Mouse (Mus musculus): ENCODE measurements around the gene Gucd1. TPM values are rescaled to one million over a fixed set of nuclear protein-coding genes. Genes with fewer than 3 reads are reported as not detected.
"Not testable (repeated sequence)": the region's sequence is repeated elsewhere in the genome, so short reads cannot be mapped to it uniquely, and the experiment has no call there.

Gucd1 gene
- polyA plus RNA-seq, 1 experiment from 2014 or later: 32.8 TPM

DNA sequence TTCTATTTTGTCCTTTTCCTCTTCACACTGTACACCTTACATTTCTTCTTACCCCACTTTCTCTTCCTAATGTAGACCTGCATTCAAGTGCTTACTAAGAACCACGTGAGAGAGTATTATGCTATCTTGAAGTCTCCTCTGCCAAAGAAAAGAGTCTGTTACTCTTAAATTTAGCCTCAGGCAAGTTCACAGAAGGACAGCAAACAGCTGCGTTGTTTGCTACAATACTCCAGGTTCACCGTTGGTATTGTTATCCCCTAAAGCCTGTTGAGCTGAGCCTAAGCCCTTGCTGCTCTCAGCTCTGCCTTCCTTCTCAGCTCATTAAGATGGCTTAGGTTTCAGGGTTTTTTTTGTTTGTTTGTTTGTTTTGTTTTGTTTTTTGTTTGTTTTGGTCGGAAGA lies 99.0 kb downstream of the Gucd1 start:
- Histone ChIP-seq H3K9me3 (ENCODE audit: control insufficient read depth, low read length) (no peaks in the 10 kb centered on the region; the same call in 1 of the 2 replicates), H3K4me2 (ENCODE audit: low read length) (no peak overlapping the region), H3K4me1 (ENCODE audit: control insufficient read depth in 2 of 2, insufficient read depth in 2 of 2, low read length in 2 of 2) (no peaks in the 10 kb centered on the region), H3K27me3 (ENCODE audit: control insufficient read depth, insufficient read depth, low read length) (no peaks in the 10 kb centered on the region), H3K4me3 (ENCODE audit: control insufficient read depth in 1 of 2, insufficient read depth in 1 of 2, low read depth in 1 of 2, low read length in 2 of 2) (no peak overlapping the region), H3K27ac (replicated peaks in 1 of 2; ENCODE audit: control insufficient read depth in 1 of 2, insufficient read depth in 1 of 2, low read depth in 2 of 2, low read length in 2 of 2) (no peak overlapping the region), H3K9ac (ENCODE audit: low read length) (no peak overlapping the region), H3K36me3 (ENCODE audit: control insufficient read depth, insufficient read depth, low read length) (no peaks in the 10 kb centered on the region)
- WGBS: 53% methylated on average over 4 of the region's 4 CpGs
- no peak for ATAC-seq (ENCODE audit: insufficient number of reproducible peaks, insufficient read depth, low FRiP score, low read depth)

DNA sequence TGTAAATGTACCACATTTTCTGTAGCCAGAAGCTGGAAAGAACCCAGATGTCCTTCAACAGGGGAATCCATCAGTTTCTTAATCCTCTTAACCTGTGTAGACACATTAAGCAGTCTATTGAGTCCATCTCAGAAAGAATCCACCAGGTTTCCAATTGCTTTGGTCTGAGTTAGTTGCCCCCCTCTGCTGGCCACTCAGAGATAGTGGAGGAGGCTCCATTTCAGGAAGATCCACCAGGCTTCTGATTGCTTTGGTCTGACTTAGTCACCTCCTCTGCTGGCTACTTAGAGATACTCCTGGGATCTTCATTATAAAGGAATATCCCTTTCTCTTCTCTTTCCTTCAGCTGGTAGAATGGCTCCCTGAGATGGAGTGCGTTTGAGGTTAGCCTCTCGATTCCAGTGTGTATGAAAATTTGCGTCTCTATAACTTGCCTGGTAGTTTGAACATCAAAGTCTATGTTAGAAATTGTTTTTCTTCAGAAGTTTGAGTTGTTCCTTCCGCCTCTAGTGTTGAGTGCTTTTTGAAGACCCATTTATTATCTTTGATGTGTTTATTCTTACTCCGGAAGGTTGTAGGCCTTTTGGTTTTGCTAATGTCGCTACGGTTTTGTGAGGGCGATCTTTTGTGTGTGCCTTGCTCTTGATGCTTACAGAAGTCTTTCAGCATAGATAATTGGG lies 100.3 kb downstream of the Gucd1 start:
- H3K36me3 ChIP-seq (ENCODE audit: control insufficient read depth, insufficient read depth, low read length): no peaks in the 10 kb centered on the region
- H3K4me3 ChIP-seq (ENCODE audit: control insufficient read depth in 1 of 2, insufficient read depth in 1 of 2, low read depth in 1 of 2, low read length in 2 of 2): no peak overlapping the region
- no peaks in the 10 kb centered on the region for H3K27me3 ChIP-seq (ENCODE audit: control insufficient read depth, insufficient read depth, low read length)
- 90% methylated on average over 8 of the region's 8 CpGs for WGBS
- H3K4me1 ChIP-seq (ENCODE audit: control insufficient read depth in 2 of 2, insufficient read depth in 2 of 2, low read length in 2 of 2): no peaks in the 10 kb centered on the region; a peak in 1 of 4 replicates
- no peak for ATAC-seq (ENCODE audit: insufficient number of reproducible peaks, insufficient read depth, low FRiP score, low read depth)
- H3K27ac ChIP-seq (replicated peaks in 1 of 2; ENCODE audit: control insufficient read depth in 1 of 2, insufficient read depth in 1 of 2, low read depth in 2 of 2, low read length in 2 of 2): no peak overlapping the region
- no peak overlapping the region for H3K4me2 ChIP-seq (ENCODE audit: low read length)
- H3K9ac ChIP-seq (ENCODE audit: low read length): no peak overlapping the region
- no peaks in the 10 kb centered on the region for H3K9me3 ChIP-seq (ENCODE audit: control insufficient read depth, low read length)

GRCm38 (mm10) chr10:75414925-75415324 lies 102.8 kb downstream of the Gucd1 start:
- H3K27me3 ChIP-seq (ENCODE audit: control insufficient read depth, insufficient read depth, low read length): no peaks in the 10 kb centered on the region
- H3K4me1 ChIP-seq (ENCODE audit: control insufficient read depth in 2 of 2, insufficient read depth in 2 of 2, low read length in 2 of 2): peaks cover 9% of the 10 kb centered on the region in 2 experiments; a peak in 3 of 4 replicates
- no peak overlapping the region for H3K9ac ChIP-seq (ENCODE audit: low read length)
- H3K27ac ChIP-seq (replicated peaks in 1 of 2; ENCODE audit: control insufficient read depth in 1 of 2, insufficient read depth in 1 of 2, low read depth in 2 of 2, low read length in 2 of 2): no peak overlapping the region
- H3K4me2 ChIP-seq (ENCODE audit: low read length): no peak overlapping the region
- no peak for ATAC-seq (ENCODE audit: insufficient number of reproducible peaks, insufficient read depth, low FRiP score, low read depth)
- H3K9me3 ChIP-seq (ENCODE audit: control insufficient read depth, low read length): no peaks in the 10 kb centered on the region
- H3K36me3 ChIP-seq (ENCODE audit: control insufficient read depth, insufficient read depth, low read length): no peaks in the 10 kb centered on the region
- 81% methylated on average over 7 of the region's 7 CpGs for WGBS
- H3K4me3 ChIP-seq (ENCODE audit: control insufficient read depth in 1 of 2, insufficient read depth in 1 of 2, low read depth in 1 of 2, low read length in 2 of 2): no peak overlapping the region

GRCm38 (mm10) chr10:75412114-75413103 lies 105.4 kb downstream of the Gucd1 start:
- Histone ChIP-seq H3K9ac (ENCODE audit: low read length) (no peak overlapping the region), H3K9me3 (ENCODE audit: control insufficient read depth, low read length) (no peaks in the 10 kb centered on the region), H3K4me1 (ENCODE audit: control insufficient read depth in 2 of 2, insufficient read depth in 2 of 2, low read length in 2 of 2) (peaks cover 9% of the 10 kb centered on the region in 2 experiments; a peak in 3 of 4 replicates), H3K4me3 (ENCODE audit: control insufficient read depth in 1 of 2, insufficient read depth in 1 of 2, low read depth in 1 of 2, low read length in 2 of 2) (no peak overlapping the region), H3K36me3 (ENCODE audit: control insufficient read depth, insufficient read depth, low read length) (no peaks in the 10 kb centered on the region), H3K27me3 (ENCODE audit: control insufficient read depth, insufficient read depth, low read length) (no peaks in the 10 kb centered on the region), H3K4me2 (ENCODE audit: low read length) (0 out of 2 replicates have a peak overlapping the region, but pooled peaks have one; percentile 1), H3K27ac (replicated peaks in 1 of 2; ENCODE audit: control insufficient read depth in 1 of 2, insufficient read depth in 1 of 2, low read depth in 2 of 2, low read length in 2 of 2) (no peak overlapping the region)
- WGBS: 62% methylated on average over 27 of the region's 27 CpGs
- ATAC-seq (ENCODE audit: insufficient number of reproducible peaks, insufficient read depth, low FRiP score, low read depth): no peak

DNA sequence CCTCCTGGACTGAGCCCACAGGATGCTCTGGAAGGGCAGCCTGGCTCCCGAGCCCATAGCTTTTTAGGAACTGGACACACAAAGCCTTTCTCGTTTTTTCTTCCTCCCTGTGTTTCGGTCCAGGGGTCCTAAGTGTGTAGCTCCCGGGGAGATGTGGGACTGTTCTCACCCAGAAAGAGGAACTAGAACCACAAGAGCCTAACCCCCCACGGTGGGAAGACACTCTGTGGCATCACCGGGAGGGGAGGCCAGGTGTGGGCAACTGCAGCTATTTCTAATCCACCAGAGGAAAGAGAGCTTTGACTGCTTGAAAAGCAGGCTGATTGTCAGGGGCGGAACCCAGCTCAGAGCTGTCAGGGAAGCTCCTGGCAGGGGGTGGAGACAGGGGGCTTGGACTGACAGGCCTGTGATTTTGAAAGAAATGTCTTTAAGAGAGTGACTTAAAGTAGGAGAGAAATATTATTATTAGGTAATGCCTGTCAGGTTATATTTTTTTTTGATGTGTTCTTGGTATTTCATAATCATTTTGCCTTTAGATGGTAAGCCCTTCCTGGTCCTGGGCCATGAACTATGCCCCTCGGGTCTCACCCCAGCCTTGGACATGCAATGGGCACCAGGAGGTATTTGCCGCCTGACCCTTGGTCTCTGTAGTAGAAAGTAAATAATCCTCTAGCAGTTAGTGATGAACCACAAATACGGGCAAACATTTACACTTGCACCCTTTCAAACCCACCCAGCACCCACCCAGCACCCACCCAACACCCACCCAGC lies 106.2 kb downstream of the Gucd1 start:
- H3K27ac ChIP-seq (replicated peaks in 1 of 2; ENCODE audit: control insufficient read depth in 1 of 2, insufficient read depth in 1 of 2, low read depth in 2 of 2, low read length in 2 of 2); H3K9me3 ChIP-seq (ENCODE audit: control insufficient read depth, low read length); H3K27me3 ChIP-seq (ENCODE audit: control insufficient read depth, insufficient read depth, low read length); H3K36me3 ChIP-seq (ENCODE audit: control insufficient read depth, insufficient read depth, low read length); H3K9ac ChIP-seq (ENCODE audit: low read length); ATAC-seq (ENCODE audit: insufficient number of reproducible peaks, insufficient read depth, low FRiP score, low read depth); H3K4me3 ChIP-seq (ENCODE audit: control insufficient read depth in 1 of 2, insufficient read depth in 1 of 2, low read depth in 1 of 2, low read length in 2 of 2); H3K4me2 ChIP-seq (ENCODE audit: low read length): not testable (repeated sequence)
- peaks cover 13 to 17% of the 10 kb centered on the region in 2 experiments; a peak in 3 of 4 replicates for H3K4me1 ChIP-seq (ENCODE audit: control insufficient read depth in 2 of 2, insufficient read depth in 2 of 2, low read length in 2 of 2)
- 35% methylated on average over 8 of the region's 10 CpGs for WGBS

GRCm38 (mm10) chr10:75407741-75408140 lies 110.0 kb downstream of the Gucd1 start:
- Histone ChIP-seq H3K27ac (replicated peaks in 1 of 2; ENCODE audit: control insufficient read depth in 1 of 2, insufficient read depth in 1 of 2, low read depth in 2 of 2, low read length in 2 of 2) (no peak overlapping the region), H3K9me3 (ENCODE audit: control insufficient read depth, low read length) (no peaks in the 10 kb centered on the region), H3K4me2 (ENCODE audit: low read length) (no peak overlapping the region), H3K4me1 (ENCODE audit: control insufficient read depth in 2 of 2, insufficient read depth in 2 of 2, low read length in 2 of 2) (peaks cover 18 to 22% of the 10 kb centered on the region in 2 experiments), H3K36me3 (ENCODE audit: control insufficient read depth, insufficient read depth, low read length) (no peaks in the 10 kb centered on the region), H3K4me3 (ENCODE audit: control insufficient read depth in 1 of 2, insufficient read depth in 1 of 2, low read depth in 1 of 2, low read length in 2 of 2) (no peak overlapping the region), H3K9ac (ENCODE audit: low read length) (no peak overlapping the region), H3K27me3 (ENCODE audit: control insufficient read depth, insufficient read depth, low read length) (no peaks in the 10 kb centered on the region)
- no peak for ATAC-seq (ENCODE audit: insufficient number of reproducible peaks, insufficient read depth, low FRiP score, low read depth)
- WGBS: 89% methylated on average over 4 of the region's 4 CpGs

DNA sequence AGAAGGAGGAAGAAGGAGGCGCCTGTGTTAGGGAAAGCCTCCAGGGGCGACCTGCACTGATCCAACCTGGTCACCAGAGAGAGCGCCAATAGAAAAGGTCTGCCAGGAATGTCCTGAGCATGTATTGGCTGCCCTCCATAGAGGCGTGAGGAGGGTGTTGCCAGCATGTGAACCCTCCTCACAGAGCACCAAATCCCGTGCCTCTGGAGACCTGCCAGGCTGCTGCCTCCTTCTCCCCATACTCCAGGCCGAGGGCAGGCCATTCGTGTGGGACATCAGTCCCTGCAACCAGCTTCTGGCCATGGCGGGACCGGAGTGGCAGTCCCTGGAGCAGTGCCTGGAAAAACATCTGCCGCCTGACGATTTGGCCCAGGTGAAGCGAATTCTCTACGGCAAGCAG lies 111.0 kb downstream of the Gucd1 start:
- peaks cover 15 to 18% of the 10 kb centered on the region in 2 experiments for H3K4me1 ChIP-seq (ENCODE audit: control insufficient read depth in 2 of 2, insufficient read depth in 2 of 2, low read length in 2 of 2)
- 33% methylated on average over 13 of the region's 13 CpGs for WGBS
- 0 out of 2 replicates have a peak overlapping the region, but pooled peaks have one; percentile 16 for H3K9ac ChIP-seq (ENCODE audit: low read length)

More for the DNA sequence above, 111.0 kb downstream of the Gucd1 start:
- Histone ChIP-seq H3K27ac (replicated peaks in 1 of 2; ENCODE audit: control insufficient read depth in 1 of 2, insufficient read depth in 1 of 2, low read depth in 2 of 2, low read length in 2 of 2) (no peak overlapping the region), H3K36me3 (ENCODE audit: control insufficient read depth, insufficient read depth, low read length) (no peaks in the 10 kb centered on the region), H3K4me3 (ENCODE audit: control insufficient read depth in 1 of 2, insufficient read depth in 1 of 2, low read depth in 1 of 2, low read length in 2 of 2) (no peak overlapping the region), H3K27me3 (ENCODE audit: control insufficient read depth, insufficient read depth, low read length) (no peaks in the 10 kb centered on the region), H3K9me3 (ENCODE audit: control insufficient read depth, low read length) (no peaks in the 10 kb centered on the region), H3K4me2 (ENCODE audit: low read length) (peak overlapping the region; percentile 32)
- ATAC-seq (ENCODE audit: insufficient number of reproducible peaks, insufficient read depth, low FRiP score, low read depth): peak; percentile 69; the same call in 1 of the 2 replicates

Measured in heart, embryonic 14.5 days (tissue).